Mouse (Mus musculus) erythroblast, adult 5-6 weeks (primary cell): Measurements from ENCODE around the gene Xpa. TPM values are rescaled to one million over a fixed set of nuclear protein-coding genes. Genes with fewer than 3 reads are reported as not detected.

Experiments used
- ATAC-seq: replicated peaks from 2 replicates; pipeline ENCODE4 v1.8.0; 2016; ENCODE audit warnings: moderate number of reproducible peaks, mild to moderate bottlenecking, moderate TSS enrichment, inconsistent platforms; ENCODE audit not compliant: poor library complexity, low FRiP score, severe bottlenecking
- total RNA-seq, 2 experiments: library from RNA; stranded (forward) in 1 of 2; stranded (reverse) in 1 of 2; fragments of 150-400 nt in 1 of 2; fragments of 200-764, 138-1000 nt in 1 of 2; gene quantifications; 2 replicates each; pipeline versions ENCODE4 v1.2.3 to v1.2.4; 2015 to 2017; ENCODE audit warnings: low replicate concordance in 2 of 2

The Xpa gene
- total RNA-seq, 2 experiments from 2014 or later: 54.0 to 88.6 TPM

DNA sequence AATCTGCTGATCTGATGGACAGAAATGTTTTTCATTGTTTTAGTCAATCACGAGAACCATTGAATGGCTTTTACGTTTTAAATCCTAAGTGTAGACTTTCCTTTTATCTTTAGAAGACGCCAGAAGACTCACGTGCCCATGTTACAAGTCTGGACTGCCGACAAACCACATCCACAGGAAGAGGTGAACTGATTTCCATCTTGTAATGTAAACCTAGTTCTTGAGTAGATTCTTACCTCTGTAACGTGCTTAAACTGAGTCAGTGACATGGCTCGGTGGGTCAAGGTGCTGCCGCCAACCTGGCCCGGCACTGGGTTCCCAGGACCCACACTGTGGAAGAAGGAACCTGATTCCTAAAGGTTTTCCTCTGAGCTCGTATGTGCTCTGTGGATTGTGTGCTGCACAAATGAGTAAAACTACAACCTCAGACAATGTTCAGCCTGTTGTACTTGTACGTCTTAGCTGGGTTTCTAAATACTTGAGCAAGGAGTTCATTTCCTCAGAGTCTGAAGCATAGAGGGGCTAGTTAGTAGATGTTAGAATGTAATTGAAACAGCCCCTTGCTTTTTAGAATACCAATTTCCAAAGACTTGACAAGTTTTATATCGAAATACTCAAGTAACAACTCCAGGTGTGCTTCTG, 44.1 kb downstream of the Xpa start:
- ATAC-seq: no peak

DNA sequence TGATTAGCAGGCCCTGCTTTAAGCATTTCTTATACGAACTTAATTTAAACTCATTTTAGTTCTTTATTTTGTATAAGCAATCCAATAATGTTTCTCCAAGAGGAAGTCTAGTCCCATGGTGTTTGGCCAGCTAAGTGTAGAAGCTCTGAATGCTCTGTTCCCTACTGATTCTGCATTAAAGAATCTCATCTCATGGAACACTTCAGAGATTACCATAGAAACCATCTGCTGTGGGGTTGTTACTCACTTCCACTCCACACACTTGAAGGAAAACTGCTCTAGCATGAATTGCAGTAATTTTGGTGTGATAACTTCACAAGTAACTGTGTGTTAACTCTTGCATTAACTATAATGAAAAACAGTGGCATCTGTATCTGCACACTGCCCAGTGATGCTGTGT, 49.2 kb downstream of the Xpa start:
- ATAC-seq: no peak

- peak; percentile 72 for ATAC-seq
Measured at GRCm38 (mm10) chr4:46144323-46144722, 51.8 kb downstream of the Xpa start.

GRCm38 (mm10) chr4:46138287-46139222, 57.6 kb downstream of the Xpa start, which contains the start of the genes Ncbp1 and Tstd2:
TSS of gene Ncbp1 (plus strand) at chr4:46138613.
TSS of gene Tstd2 (minus strand) at chr4:46138694.
- peak; percentile 92 for ATAC-seq

- ATAC-seq: peak; percentile 68
Measured at GRCm38 (mm10) chr4:46137629-46138286, 58.4 kb downstream of the Xpa start.

GRCm38 (mm10) chr4:46131791-46132190, 64.3 kb downstream of the Xpa start:
- no peak for ATAC-seq

GRCm38 (mm10) chr4:46130221-46130620, 65.9 kb downstream of the Xpa start:
- peak; percentile 76; the same call in 1 of the 2 replicates for ATAC-seq

DNA sequence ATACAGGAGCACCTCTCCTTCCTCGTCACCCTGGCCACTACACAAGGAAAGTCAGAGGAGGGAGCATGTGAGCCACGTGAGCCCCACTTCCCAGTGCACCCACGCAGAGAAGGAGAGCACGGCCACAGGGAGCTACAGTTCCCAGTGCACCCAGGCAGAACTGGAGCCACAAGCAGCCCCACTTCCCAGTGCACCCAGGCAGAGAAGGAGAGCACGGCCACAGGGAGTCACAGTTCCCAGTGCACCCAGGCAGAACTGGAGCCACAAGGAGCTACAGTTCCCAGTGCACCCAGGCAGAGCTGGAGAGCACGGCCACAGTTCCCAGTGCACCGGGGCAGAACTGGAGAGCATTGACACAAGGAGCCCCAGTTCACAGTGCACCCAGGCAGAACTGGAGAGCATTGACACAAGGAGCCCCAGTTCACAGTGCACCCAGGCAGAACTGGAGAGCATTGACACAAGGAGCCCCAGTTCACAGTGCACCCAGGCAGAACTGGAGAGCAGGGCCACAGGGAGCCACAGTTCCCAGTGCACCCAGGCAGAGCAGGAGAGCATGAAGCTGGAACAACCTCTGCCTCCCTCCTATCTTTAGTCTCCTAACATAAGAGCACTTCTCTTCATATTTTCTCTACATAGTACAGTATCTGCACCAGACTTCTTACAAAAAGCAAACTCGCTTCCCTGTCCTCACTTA, 66.7 kb downstream of the Xpa start:
- ATAC-seq: no peak

DNA sequence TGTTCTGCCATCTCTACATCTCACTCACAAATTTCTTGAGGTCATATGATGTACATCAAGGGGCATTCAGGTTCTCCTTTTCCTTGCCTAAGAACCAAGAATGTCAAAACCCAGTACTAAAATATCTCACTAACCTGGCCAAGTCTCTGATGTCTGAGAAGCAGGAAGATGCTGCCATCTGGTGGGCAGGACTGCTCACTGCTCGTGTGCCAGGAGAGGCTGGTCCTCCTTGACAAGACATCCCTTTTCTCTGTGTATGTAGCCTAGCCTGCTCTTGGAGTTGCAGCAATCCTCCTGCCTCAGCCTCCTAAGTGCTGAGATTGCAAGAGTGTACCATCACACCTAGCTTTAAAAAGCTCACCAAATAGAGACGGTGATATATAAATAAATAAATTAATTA, 69.6 kb downstream of the Xpa start:
- ATAC-seq: peak; percentile 91

GRCm38 (mm10) chr4:46123358-46123757, 72.8 kb downstream of the Xpa start:
- no peak for ATAC-seq

GRCm38 (mm10) chr4:46120767-46121166, 75.3 kb downstream of the Xpa start:
- ATAC-seq: no peak

DNA sequence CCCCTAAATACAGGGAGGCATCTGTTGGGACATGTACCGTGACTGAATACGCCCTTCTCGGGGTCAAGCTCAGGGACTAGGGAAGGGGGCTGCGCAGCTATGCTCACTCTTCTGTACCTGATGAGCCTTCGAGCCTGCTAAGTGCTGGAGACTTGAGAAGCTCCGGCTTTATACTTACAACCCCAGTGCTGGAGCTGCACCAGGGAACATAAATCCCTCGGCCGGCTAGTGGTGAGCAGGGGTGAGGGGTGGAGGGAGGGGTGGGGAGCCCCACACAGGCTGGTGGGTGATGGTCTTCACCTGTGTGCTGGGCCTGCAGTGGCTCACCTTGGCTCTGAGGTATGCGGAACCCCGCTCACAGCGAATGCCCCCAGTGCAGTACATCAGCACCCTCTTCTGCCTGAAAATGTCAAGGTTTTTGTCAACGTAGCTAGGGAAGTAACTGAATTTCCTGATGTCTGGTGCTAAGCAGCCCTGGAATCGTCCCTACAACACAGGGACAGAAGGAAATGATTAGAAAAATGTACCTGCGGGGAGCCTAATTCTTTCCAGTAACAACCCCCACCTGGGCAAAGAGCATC, 76.5 kb downstream of the Xpa start:
- ATAC-seq: no peak

- no peak for ATAC-seq
Measured at GRCm38 (mm10) chr4:46117536-46117935, 78.6 kb downstream of the Xpa start.

DNA sequence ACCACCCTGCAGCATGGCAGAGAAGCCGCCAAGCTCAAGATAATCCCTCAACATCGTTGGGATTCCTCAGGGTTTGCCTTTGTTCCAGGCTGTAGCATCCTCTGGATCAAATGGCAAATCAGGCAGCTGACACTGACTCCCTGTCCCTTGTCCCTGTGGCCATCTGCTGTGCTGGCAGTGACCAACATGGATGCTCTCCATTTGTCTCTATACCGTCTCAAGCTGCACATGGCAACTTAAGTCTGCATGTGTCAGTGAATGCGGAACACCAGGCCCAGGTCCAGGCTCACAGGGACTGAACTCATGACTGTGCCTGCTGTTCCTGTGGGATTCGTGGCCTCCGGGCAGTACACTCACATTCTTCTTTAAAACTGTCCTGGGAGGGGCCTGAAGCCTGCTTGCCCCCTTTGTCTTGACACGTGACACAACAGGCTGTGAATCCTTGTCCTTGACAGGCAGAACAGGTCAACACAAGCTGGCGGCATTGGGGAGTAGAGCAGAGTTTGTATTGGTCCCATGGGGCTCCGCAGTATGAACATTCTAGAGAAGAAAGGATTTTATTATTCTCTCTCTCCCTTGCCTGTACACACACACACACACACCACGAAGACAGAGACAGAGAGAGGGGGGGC, 79.5 kb downstream of the Xpa start:
- 0 out of 2 replicates have a peak, but pooled peaks have one; percentile 19 for ATAC-seq

DNA sequence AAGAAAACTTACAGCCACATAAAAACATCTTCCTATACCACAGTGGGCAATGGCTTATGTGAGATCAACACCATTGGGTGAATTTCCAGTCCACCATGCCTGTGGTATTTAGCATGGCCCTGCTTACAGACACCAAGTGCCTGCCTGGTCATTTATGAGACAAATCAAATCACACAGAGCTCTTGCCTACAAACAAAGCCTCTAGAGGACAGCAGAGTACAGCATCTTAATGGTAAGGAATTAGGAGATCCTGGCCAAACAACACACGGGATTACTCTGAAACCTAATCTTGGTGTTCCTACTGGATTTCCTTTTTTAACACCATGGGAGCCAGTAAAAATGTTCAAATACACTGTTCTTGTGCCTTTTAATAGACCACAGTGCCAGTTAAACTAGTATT, 80.8 kb downstream of the Xpa start:
- no peak for ATAC-seq

- ATAC-seq: no peak
Measured at GRCm38 (mm10) chr4:46111361-46111760, 84.8 kb downstream of the Xpa start.

GRCm38 (mm10) chr4:46110084-46110483, 86.0 kb downstream of the Xpa start:
- ATAC-seq: no peak
